Mouse (Mus musculus): ENCODE measurements around the gene Lnpep.
"Not testable (repeated sequence)": the region's sequence is repeated elsewhere in the genome, so short reads cannot be mapped to it uniquely, and the experiment has no call there.

The Lnpep gene

GRCm38 (mm10) chr17:17496234-17496633 is 128.6 kb downstream of the Lnpep start:
- in situ Hi-C loops (cut with MboI, MseI), result not testable (repeated sequence)

GRCm38 (mm10) chr17:17492116-17492515 is 132.7 kb downstream of the Lnpep start:
- in situ Hi-C loops (cut with MboI, MseI), result no loop called here

- in situ Hi-C loops (cut with MboI, MseI), result no loop called here
These were observed 133.2 kb downstream of the Lnpep start for GRCm38 (mm10) chr17:17491622-17492001.

GRCm38 (mm10) chr17:17490820-17491621 is 133.8 kb downstream of the Lnpep start:
- in situ Hi-C loops (cut with MboI, MseI), result no loop called here

- in situ Hi-C loops (cut with MboI, MseI), result no loop called here
These were observed 139.1 kb downstream of the Lnpep start for GRCm38 (mm10) chr17:17485789-17486188.
